Mouse (Mus musculus) stomach, embryonic 14.5 days (tissue): ENCODE data around the gene Hnrnph2. TPM values are rescaled to one million over a fixed set of nuclear protein-coding genes. Genes with fewer than 3 reads are reported as not detected.

ENCODE experiments used
- ATAC-seq: fragments of 200-750 bp; cut with Nextera tagmentation; 2 replicates; pipeline ENCODE4 v1.8.0; 2017; ENCODE audit warnings: low read depth, moderate TSS enrichment; ENCODE audit not compliant: insufficient number of reproducible peaks, insufficient read depth, low FRiP score
- H3K27ac ChIP-seq: fragments of 300-500 bp; sonication (generic); 2 replicates; pipeline ENCODE4 v1.5.1; 2014; ENCODE audit warnings: mild to moderate bottlenecking, low read length, moderate library complexity, mixed read lengths
- H3K27me3 ChIP-seq: fragments of 300-500 bp; sonication (generic); 2 replicates; pipeline ENCODE4 v1.6.1; 2014; ENCODE audit warnings: low read length, control low read depth, mixed read lengths; ENCODE audit not compliant: control insufficient read depth, insufficient read depth
- H3K36me3 ChIP-seq: fragments of 300-500 bp; sonication (generic); 2 replicates; pipeline ENCODE4 v1.6.1; 2014; ENCODE audit warnings: mild to moderate bottlenecking, control low read depth, low read length, moderate library complexity, mixed read lengths; ENCODE audit not compliant: control insufficient read depth, insufficient read depth
- H3K4me1 ChIP-seq: fragments of 300-500 bp; sonication (generic); 2 replicates; pipeline ENCODE4 v1.6.1; 2014; ENCODE audit warnings: low read length, control low read depth, mixed read lengths; ENCODE audit not compliant: control insufficient read depth, insufficient read depth
- H3K4me2 ChIP-seq: fragments of 300-500 bp; sonication (generic); replicated peaks from 2 replicates; pipeline ENCODE4 v1.6.1; 2014; ENCODE audit warnings: low read depth, low read length, control low read depth
- H3K4me3 ChIP-seq: fragments of 300-500 bp; sonication (generic); 2 replicates; pipeline ENCODE4 v1.5.1; 2014; ENCODE audit warnings: low read depth, low read length, control low read depth
- H3K9ac ChIP-seq: fragments of 300-500 bp; sonication (generic); replicated peaks from 2 replicates; pipeline ENCODE4 v1.6.1; 2014; ENCODE audit warnings: low read depth, mild to moderate bottlenecking, control low read depth, low read length, moderate library complexity, mixed read lengths
- H3K9me3 ChIP-seq: fragments of 300-500 bp; sonication (generic); 2 replicates; pipeline ENCODE4 v1.6.1; 2016; ENCODE audit warnings: low read depth, low read length, control low read depth; ENCODE audit not compliant: control insufficient read depth
- WGBS: fragments of 180-500 bp; shearing (Covaris S2); extraction: QIAGEN DNeasy Blood & Tissue Kit; methylation state at CpG from one replicate; pipeline ENCODE4 v1.1.7; 2014; 5-methylcytosine and 5-hydroxymethylcytosine counted together
- polyA plus RNA-seq: library from polyadenylated mRNA; unstranded; fragments of >200 nt; fragmentation: Nextera tagmentation; extraction: Ambion mirVana; gene quantifications from 2 replicates; pipeline ENCODE4 v1.2.1, GENCODE M21; 2014

Hnrnph2 gene
- polyA plus RNA-seq, 1 experiment from 2014 or later: 84.8 TPM

GRCm38 (mm10) chrX:134623350-134623749 lies 22.4 kb downstream of the Hnrnph2 start:
- H3K36me3 ChIP-seq: no peaks in the 10 kb centered on the region
- ATAC-seq: no peak
- no peak overlapping the region for H3K4me3 ChIP-seq
- no peak overlapping the region for H3K4me2 ChIP-seq
- H3K27ac ChIP-seq: no peak overlapping the region
- H3K27me3 ChIP-seq: no peaks in the 10 kb centered on the region
- no peaks in the 10 kb centered on the region for H3K4me1 ChIP-seq
- no peaks in the 10 kb centered on the region for H3K9me3 ChIP-seq
- 64% methylated on average over 4 of the region's 4 CpGs for WGBS
- no peak overlapping the region for H3K9ac ChIP-seq

- no peak for ATAC-seq
- no peaks in the 10 kb centered on the region for H3K9me3 ChIP-seq
- 71% methylated on average over 2 of the region's 2 CpGs for whole genome bisulfite sequencing
Measured at GRCm38 (mm10) chrX:134628200-134628599, 27.2 kb downstream of the Hnrnph2 start.

GRCm38 (mm10) chrX:134632710-134633109 lies 31.7 kb downstream of the Hnrnph2 start:
- no peaks in the 10 kb centered on the region for H3K36me3 ChIP-seq
- 84% methylated on average over 5 of the region's 5 CpGs for WGBS
- H3K4me3 ChIP-seq: no peak overlapping the region
- H3K9ac ChIP-seq: no peak overlapping the region
- H3K27ac ChIP-seq: no peak overlapping the region
- H3K9me3 ChIP-seq: no peaks in the 10 kb centered on the region
- no peak overlapping the region for H3K4me2 ChIP-seq
- H3K27me3 ChIP-seq: no peaks in the 10 kb centered on the region
- H3K4me1 ChIP-seq: no peaks in the 10 kb centered on the region
- ATAC-seq: no peak

More at GRCm38 (mm10) chrX:134628200-134628599, 27.2 kb downstream of the Hnrnph2 start:
- H3K4me2 ChIP-seq: no peak overlapping the region
- H3K27ac ChIP-seq: no peak overlapping the region
- H3K27me3 ChIP-seq: no peaks in the 10 kb centered on the region
- no peak overlapping the region for H3K4me3 ChIP-seq
- no peaks in the 10 kb centered on the region for H3K36me3 ChIP-seq
- H3K9ac ChIP-seq: no peak overlapping the region
- no peaks in the 10 kb centered on the region for H3K4me1 ChIP-seq

GRCm38 (mm10) chrX:134635111-134635510 lies 34.1 kb downstream of the Hnrnph2 start:
- Histone ChIP-seq H3K9ac (no peak overlapping the region), H3K4me2 (no peak overlapping the region), H3K9me3 (no peaks in the 10 kb centered on the region), H3K27me3 (no peaks in the 10 kb centered on the region), H3K36me3 (no peaks in the 10 kb centered on the region), H3K27ac (no peak overlapping the region), H3K4me1 (no peaks in the 10 kb centered on the region), H3K4me3 (no peak overlapping the region)
- 47% methylated on average over 3 of the region's 3 CpGs for WGBS
- no peak for ATAC-seq

- WGBS: 41% methylated on average over 3 of the region's 3 CpGs
- H3K4me2 ChIP-seq: no peak overlapping the region
Measured at GRCm38 (mm10) chrX:134635860-134636259, 34.9 kb downstream of the Hnrnph2 start.

GRCm38 (mm10) chrX:134641000-134641760 lies 40.2 kb downstream of the Hnrnph2 start:
- Histone ChIP-seq H3K4me3 (no peak overlapping the region), H3K27me3 (no peaks in the 10 kb centered on the region), H3K4me1 (no peaks in the 10 kb centered on the region), H3K9me3 (no peaks in the 10 kb centered on the region), H3K9ac (no peak overlapping the region), H3K27ac (no peak overlapping the region), H3K4me2 (no peak overlapping the region), H3K36me3 (no peaks in the 10 kb centered on the region)
- ATAC-seq: no peak
- 61% methylated on average over 10 of the region's 10 CpGs for WGBS

More at GRCm38 (mm10) chrX:134635860-134636259, 34.9 kb downstream of the Hnrnph2 start:
- H3K27me3 ChIP-seq: no peaks in the 10 kb centered on the region
- H3K4me1 ChIP-seq: no peaks in the 10 kb centered on the region
- H3K9ac ChIP-seq: no peak overlapping the region
- H3K9me3 ChIP-seq: no peaks in the 10 kb centered on the region
- H3K36me3 ChIP-seq: no peaks in the 10 kb centered on the region
- ATAC-seq: no peak
- no peak overlapping the region for H3K4me3 ChIP-seq
- H3K27ac ChIP-seq: no peak overlapping the region

GRCm38 (mm10) chrX:134646338-134646737 lies 45.4 kb downstream of the Hnrnph2 start:
- H3K36me3 ChIP-seq: no peaks in the 10 kb centered on the region
- H3K9me3 ChIP-seq: no peaks in the 10 kb centered on the region
- no peaks in the 10 kb centered on the region for H3K27me3 ChIP-seq
- no peaks in the 10 kb centered on the region for H3K4me1 ChIP-seq
- H3K4me3 ChIP-seq: no peak overlapping the region
- WGBS: 88% methylated on average over 1 of the region's 1 CpGs
- no peak overlapping the region for H3K27ac ChIP-seq
- ATAC-seq: no peak
- no peak overlapping the region for H3K4me2 ChIP-seq
- H3K9ac ChIP-seq: no peak overlapping the region

GRCm38 (mm10) chrX:134647421-134647820 lies 46.4 kb downstream of the Hnrnph2 start:
- H3K9me3 ChIP-seq: no peaks in the 10 kb centered on the region
- H3K4me2 ChIP-seq: no peak overlapping the region
- no peaks in the 10 kb centered on the region for H3K36me3 ChIP-seq
- 58% methylated on average over 7 of the region's 8 CpGs for WGBS
- H3K4me1 ChIP-seq: no peaks in the 10 kb centered on the region
- no peak overlapping the region for H3K9ac ChIP-seq
- H3K27me3 ChIP-seq: no peaks in the 10 kb centered on the region
- ATAC-seq: no peak
- H3K4me3 ChIP-seq: no peak overlapping the region
- H3K27ac ChIP-seq: peak overlapping the region; percentile 39; the same call in 1 of the 2 replicates
